Mouse (Mus musculus): ENCODE measurements around the gene Aifm1.
"Not testable (repeated sequence)": the region's sequence is repeated elsewhere in the genome, so short reads cannot be mapped to it uniquely, and the experiment has no call there.

Aifm1 gene

GRCm38 (mm10) chrX:48460496-48460895, 52.9 kb downstream of the Aifm1 start:
- in situ Hi-C loops (cut with MboI), result loop anchor here (5.0 kb wide), 1 partner anchor 38 kb away; no protein-coding TSS in a partner anchor

DNA sequence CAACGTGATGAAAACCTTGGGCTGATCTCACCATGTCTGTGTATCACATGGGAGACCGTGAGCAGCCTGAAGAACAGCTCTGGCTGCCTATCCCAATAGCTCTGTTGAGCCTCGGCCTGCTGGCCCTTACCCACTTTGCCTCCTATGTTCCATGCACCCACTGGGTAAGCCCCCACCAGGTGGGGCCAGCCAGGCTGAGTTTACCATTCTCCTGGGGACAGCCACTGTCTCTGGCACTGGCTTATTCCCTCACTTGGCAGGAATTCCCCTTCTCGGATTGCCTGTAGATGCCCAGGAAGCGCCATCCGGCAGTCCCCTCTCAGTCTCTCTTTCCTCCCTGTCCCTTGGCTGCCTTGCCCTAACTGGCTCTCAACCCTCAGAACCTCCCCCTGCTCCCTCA, 56.4 kb downstream of the Aifm1 start:
- in situ Hi-C loops (cut with MboI), result no loop called here

DNA sequence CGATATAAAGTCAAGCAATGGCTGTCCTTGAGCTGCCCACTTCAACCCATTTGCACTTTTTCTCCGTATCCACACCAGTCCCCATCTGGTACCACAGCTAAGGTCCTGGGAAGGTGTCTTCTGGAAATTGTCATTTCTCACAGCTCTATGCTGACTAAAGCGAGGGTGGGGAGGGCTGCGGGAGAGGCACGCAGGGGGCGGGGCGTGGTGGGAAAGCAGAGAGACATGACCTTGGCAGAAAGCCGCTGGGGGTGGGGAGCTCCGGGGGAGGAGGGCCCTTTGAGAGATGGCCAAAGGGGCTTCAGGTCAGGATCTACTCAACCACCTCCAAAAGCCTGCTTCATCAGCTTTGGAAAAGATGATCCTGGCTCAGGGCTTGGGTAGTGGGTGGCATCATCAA, 58.3 kb downstream of the Aifm1 start:
- in situ Hi-C loops (cut with MboI), result no loop called here

- in situ Hi-C loops (cut with MboI), result no loop called here
Observed at GRCm38 (mm10) chrX:48454495-48454878, 58.9 kb downstream of the Aifm1 start.

DNA sequence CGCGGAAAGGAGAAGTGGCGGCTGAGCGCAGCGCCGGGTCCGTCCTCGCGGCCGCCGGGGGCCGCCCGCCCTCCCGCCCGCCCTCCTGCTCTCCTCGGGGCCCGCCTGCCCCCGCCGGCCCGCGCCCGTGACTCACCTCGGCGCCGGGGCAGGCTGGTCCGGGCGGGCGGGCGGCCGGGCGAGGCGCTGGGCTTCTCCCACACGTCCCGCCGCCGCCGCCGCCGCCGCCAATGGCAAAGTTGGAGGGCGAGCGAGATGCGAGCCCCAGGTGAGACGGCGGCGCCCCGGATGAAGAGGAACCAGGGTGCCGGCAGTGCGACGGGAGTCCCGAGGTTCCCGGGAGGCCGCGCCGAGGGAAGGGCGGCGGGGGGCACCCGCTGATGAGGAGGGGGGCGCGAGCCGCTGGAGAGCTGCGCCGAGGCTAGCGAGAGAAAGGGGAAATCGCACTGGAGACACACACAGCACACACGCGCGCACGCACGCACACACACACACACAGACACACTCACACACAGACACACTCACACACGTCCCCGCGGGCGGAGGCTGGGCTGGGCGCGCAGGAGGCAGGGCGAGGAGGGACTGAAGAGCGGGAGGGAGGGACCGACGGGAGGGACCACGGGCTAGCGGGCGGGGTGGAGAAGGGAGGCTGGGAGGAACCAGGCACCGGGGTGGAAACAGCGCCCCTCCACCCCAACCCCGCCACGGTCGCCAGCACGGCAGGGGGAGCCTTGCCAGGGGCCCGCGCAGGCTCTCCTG, 59.4 kb downstream of the Aifm1 start:
- in situ Hi-C loops (cut with MboI), result no loop called here

GRCm38 (mm10) chrX:48452931-48453673, 60.3 kb downstream of the Aifm1 start:
- in situ Hi-C loops (cut with MboI), result no loop called here

- in situ Hi-C loops (cut with MboI), result no loop called here
Observed at GRCm38 (mm10) chrX:48452231-48452890, 61.0 kb downstream of the Aifm1 start.

GRCm38 (mm10) chrX:48449646-48450045, 63.7 kb downstream of the Aifm1 start:
- in situ Hi-C loops (cut with MboI), result no loop called here

DNA sequence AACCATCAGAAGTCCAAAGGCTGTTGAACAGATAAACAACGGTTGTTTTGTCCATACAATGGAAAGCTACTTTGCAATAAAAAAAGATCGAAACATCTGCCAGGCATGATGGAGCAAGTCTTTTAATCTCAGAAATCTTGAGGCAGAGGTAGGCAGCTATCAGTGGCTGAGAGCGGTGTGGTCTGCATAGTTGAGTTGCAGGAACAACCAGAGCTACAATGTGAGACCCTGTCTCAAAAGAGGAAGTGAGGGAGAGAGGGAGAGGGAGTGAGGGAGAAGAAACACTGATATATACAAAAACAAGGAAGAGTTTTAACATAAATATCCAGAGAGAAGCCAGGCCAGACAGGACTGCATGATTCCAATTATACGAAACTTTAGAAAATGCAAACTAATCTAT, 68.7 kb downstream of the Aifm1 start:
- in situ Hi-C loops (cut with MboI), result no loop called here

DNA sequence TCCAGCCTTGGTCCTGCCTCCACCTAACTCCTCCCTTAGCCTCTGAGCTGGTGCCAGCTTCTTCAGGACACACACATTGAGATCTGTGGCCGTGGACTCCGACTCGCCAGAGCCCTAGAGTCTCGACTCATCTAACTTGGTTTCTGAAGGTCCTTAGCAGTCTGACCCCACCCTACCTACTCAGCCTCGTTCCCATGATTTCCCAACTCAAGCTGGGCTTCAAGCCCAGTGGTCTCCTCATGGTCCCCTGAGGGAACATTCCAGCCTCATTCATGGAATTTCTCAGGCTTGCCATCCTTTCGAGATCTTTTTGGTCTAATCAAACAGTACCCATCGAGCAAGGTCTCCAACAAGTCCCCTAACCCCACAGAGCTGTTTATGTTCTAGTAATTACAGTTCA, 71.4 kb downstream of the Aifm1 start:
- in situ Hi-C loops (cut with MboI), result no loop called here

- in situ Hi-C loops (cut with MboI), result no loop called here
Observed at GRCm38 (mm10) chrX:48441548-48441947, 71.8 kb downstream of the Aifm1 start.

DNA sequence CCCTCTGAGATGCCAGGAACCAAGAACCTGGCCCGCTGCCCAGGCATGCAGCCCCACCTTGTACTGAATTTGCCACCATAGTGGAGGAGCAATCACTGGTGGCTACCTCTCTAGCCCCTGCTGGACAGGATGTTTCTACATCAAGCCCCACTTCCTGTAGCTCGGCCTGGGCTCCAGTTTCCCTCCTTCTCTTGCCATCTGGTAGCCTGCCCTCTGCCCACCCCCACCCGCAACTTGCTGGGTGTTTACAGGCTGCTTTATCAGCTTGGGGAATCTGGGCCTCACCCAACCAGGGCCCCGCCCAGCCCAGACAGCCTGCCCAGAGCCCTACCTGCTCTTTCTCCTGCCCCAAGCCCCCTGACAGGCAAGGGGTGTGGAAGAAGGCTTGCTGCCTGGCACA, 74.3 kb downstream of the Aifm1 start:
- in situ Hi-C loops (cut with MboI), result no loop called here

GRCm38 (mm10) chrX:48436082-48436481, 77.3 kb downstream of the Aifm1 start:
- in situ Hi-C loops (cut with MboI), result not testable (repeated sequence)

DNA sequence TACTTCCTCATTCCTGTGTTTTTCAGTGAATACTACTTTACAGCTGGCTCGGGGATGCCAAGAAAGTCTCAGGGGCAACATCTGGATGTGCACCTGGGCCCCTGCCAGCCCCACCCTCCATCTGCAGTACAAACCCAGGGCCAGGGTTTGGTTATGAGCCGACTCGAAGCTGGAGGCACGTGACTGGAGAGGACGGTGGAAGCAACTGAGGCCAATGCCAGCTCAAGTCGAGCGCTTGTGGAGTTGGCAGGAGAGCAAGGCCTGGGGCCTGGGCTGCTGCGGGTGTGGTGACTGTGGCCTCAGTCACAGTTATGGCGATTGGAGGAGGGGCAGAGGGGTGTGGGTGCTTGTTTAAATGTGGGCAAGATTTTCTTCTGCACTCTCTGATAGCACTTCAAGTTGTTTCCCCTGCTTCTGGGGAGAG, 77.9 kb downstream of the Aifm1 start:
- in situ Hi-C loops (cut with MboI), result no loop called here

DNA sequence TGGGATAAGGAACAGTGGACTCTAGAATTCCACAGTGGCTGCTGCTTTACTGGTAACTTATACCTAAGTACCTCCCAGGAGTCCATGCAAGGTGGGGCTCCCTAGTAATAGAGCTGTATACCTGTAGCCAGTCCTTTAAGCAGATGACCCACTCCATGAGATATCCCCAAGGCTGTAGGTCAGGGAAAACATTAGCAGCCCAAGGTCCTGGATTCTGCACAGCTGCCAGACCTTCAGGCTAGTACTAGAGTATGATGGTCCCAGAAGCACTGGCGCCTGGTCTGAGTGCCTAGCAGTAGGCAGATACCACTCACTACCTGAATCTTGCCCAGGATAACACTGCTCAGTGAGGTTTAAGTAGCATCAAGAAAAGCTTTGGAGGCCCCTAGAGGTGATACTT, 79.1 kb downstream of the Aifm1 start:
- in situ Hi-C loops (cut with MboI), result no loop called here

GRCm38 (mm10) chrX:48433527-48433899, 79.8 kb downstream of the Aifm1 start:
- in situ Hi-C loops (cut with MboI), result no loop called here

- in situ Hi-C loops (cut with MboI), result no loop called here
Observed at GRCm38 (mm10) chrX:48432599-48433526, 80.5 kb downstream of the Aifm1 start.

GRCm38 (mm10) chrX:48429538-48429937, 83.8 kb downstream of the Aifm1 start:
- in situ Hi-C loops (cut with MboI), result no loop called here

DNA sequence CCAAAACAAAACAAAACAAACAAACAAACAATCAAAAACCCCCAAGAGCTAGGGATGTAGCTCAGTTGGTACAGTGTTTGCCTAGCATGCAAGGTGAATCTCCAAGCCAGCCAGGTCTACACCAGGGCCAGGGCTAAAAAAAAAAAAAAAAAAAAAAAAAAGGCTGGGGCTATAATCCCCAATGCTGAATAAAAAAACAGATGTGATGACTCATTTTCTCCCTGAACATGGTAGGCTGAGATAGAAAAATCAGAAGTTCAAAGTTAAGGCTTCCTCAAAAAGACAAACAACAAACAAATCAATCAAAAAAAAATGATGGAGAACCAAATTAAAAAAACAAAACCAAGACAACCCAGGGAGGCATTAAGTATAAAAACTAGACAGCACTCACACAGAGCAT, 84.3 kb downstream of the Aifm1 start:
- in situ Hi-C loops (cut with MboI), result no loop called here

- in situ Hi-C loops (cut with MboI), result no loop called here
Observed at GRCm38 (mm10) chrX:48428642-48429041, 84.7 kb downstream of the Aifm1 start.

DNA sequence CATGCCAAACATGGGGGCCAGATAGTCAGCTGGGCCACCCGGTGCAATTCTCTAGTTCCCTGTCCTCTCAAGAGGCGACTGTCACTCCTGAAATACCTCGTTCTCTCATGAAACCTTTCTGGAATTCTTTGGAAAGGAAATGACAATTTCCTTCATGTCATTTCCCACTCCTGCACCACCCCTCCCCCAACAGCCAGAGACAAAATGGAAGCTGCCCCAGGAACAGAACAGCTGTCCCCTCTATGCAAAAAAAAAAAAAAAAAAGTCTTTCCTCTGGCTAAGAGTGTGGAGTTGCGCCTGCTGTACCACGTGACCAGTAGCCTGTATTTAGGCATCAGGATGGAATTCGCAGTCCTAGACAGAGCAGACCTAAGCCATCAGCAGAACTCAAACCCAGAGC, 85.1 kb downstream of the Aifm1 start:
- in situ Hi-C loops (cut with MboI), result no loop called here

GRCm38 (mm10) chrX:48425280-48425679, 88.1 kb downstream of the Aifm1 start:
- in situ Hi-C loops (cut with MboI), result no loop called here
